Mouse (Mus musculus): ENCODE data around the gene Urgcp.

The Urgcp gene

DNA sequence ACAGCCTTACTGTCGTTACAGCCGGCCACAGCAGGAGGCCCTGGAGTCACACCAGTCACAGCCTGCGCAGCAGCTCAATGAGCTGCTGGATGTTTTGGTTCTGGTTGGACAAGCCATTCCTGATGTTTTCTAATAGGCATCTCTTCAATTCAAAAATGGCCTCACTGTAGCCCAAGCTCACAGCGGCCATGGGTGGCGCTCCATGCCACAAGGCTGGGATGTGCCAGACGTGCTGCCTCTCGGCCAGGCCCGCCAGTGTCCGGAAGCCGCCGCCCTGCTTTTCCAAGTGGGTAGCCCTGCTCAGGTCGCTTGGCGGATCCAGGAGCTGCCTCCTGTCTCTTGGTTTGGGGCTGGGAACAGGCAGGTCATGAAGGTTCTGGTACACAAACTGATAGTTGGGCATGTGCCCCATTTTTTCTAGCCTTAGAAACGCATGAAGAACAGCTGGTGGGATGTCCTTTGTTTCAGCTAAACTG is 46.5 kb downstream of the Urgcp start, which contains the start of gene Mrps24:
Gene Mrps24, minus strand, starts transcription at position 51 of the 476 bp plus-strand sequence.
- in situ Hi-C loops (cut with MboI, MseI), result no loop called here

DNA sequence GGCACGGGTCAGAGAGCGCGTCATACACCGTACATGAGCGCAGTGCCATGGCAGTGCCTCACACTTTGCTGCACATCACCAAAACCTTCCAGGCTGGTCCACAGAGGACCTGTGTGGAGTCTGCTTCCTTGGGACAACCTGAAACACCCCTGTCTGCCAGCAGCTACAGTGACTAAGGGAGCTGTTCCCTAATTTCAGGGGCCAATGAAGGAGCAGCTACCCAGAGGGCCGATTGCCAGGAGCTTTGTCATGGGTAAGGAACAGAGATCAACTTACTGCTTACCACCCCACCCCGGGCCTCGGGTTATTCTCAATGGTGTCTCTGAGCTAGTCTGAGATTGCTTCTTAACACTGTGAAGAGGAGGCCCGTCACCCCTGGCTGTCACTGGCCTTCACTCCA is 47.0 kb downstream of the Urgcp start:
- in situ Hi-C loops (cut with MboI, MseI), result no loop called here

DNA sequence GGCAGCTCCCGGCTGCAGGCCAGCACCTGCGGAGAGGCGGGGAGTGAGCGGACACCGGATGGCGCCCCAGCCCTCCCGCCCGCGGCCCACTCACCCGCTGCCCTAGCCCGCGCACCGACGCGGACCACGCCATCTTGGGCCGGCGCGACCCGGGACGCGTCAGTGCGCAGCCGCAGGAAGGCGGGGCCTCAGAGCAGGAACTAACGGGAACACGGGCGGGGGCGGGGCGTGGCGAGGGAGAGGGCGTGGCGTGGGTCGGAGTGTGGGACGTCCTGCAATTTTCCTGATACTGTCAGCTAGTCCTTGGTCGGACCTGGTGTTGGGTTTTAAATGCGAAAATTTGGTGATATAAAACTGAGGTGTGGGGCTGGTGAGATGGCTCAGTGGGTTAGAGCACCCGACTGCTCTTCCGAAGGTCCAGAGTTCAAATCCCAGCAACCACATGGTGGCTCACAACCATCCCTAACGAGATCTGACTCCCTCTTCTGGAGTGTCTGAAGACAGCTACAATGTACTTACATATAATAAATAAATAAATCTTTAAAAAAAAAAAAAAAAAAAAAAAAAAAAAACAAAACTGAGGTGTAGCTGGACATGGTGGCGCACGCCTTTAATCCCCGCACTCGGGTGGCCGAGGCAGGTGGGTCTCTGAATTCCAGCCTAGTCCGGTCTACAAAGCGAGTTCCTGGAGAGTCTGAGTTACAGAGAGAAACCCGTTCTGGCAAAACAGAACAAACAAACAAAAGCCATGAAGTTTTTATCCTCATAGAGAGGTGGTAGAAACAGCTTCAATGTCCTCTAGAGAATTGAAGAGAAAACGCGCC is 54.4 kb downstream of the Urgcp start:
- in situ Hi-C loops (cut with MboI, MseI), result no loop called here

DNA sequence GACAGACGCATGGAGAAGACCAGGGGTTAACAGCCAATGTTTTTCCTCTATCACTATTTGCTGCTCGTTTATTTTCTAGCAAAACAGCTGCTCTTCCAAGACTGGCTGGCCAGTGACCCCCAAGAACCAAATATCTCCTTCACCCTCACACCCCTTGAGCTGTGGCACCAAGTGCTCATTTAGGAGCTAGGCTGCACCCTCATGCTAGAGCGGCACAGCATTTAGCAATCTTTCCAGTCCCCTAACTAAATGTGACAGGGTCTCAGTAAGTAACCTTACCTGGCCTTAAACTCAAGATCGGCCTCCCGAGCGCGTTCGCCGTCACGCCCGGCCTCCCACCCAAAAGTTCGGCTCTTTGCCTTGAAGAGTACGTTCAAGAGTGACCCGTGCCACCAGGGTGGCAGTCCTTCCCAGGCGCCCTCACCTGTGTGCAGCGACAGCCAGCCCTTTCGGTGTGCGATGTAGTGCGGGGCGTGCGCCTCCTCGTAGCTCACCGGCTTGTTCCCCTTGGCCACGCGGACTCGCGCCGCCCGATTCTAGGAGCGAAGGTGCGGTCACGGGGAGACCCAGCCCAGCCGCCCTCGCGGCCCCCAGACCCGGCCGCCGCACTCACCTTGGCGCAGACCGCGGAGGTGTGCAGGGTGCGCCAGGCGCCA is 55.2 kb downstream of the Urgcp start:
- in situ Hi-C loops (cut with MboI, MseI), result no loop called here

DNA sequence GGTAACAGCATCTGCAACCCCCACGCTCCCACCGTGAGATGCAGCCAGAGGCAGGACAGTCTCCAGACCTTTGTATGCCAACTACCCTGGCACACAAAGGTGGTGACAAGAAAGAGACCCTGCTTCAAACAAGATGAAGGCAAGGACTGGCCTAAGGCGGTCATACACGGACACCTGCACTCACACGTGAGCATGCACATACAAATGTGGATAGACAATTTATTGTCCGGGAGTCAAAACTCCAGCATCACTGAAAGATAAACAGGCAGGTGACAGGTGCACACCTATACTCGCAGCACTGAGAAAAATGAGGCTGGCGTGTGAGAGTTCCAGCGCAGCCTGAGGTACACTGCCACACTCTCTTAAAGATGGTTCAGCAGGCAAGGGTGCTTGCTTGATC is 56.2 kb downstream of the Urgcp start:
- in situ Hi-C loops (cut with MboI, MseI), result no loop called here

DNA sequence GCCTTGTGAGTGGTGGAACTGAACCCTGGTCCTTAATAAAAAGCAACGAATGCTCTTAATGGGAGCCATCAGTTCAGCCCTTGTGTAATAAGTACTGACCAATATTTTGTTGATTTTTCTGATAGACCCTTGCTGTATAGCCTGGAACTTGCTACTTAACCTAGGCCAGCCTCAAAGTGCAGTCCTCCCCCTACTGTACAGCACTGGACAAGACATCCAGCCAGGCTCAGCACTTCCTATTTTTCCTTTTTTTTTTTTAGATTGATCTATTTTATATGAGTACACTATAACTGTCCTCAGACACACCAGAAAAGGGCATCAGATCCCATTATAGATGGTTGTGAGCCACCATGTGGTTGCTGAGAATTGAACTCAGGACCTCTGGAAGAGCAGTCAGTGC is 58.8 kb downstream of the Urgcp start:
- in situ Hi-C loops (cut with MboI, MseI), result no loop called here

DNA sequence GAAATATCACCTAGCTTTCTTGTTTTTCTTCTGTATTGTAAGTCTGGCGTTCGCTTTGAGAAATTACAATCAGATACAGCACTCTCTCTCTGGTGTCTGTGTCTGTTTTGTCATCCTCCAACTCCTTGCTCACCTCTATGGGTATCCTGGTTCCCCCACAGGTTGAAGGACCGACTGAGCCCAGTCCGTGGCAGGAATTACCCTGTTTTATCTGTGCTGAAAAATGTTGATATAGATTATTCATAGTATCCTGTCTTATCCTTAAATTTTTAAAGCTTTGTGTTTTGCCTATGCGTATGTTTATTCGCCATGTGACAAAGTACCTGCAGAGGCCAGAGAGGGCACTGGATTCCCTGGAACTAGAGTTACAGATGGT is 59.2 kb downstream of the Urgcp start:
- in situ Hi-C loops (cut with MboI, MseI), result no loop called here

DNA sequence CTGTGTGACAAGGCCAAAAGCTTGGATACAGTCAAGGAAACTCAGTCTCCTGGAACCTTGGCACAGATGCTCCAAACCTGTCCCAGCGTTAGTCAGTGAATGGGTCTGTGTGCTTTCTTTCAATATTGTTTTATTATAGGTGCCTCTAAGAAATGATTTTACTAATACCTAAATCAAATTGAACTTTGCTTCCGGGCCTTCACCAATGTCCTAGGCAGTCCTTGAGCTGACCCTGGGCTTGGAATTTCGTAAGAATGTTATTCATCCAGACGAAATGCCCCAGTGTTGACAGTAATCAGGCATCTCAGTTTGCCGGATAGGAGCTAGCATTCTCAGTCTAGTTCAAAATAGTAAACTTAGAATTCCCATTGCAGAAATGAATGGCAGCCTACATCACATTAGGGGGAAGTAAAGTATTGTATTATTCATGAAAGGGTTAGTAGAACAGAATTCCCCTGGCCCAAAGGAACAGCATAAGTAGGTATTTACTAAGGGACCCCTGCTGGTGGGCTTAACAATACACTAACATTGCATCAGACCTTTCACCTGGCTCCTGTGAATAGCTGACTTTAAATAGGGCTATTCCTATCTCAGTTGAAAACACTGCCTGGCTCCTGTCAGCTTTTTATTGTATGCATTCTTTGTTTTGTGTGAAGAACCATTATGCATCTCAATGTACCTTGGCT is 59.8 kb downstream of the Urgcp start:
- in situ Hi-C loops (cut with MboI, MseI), result no loop called here

DNA sequence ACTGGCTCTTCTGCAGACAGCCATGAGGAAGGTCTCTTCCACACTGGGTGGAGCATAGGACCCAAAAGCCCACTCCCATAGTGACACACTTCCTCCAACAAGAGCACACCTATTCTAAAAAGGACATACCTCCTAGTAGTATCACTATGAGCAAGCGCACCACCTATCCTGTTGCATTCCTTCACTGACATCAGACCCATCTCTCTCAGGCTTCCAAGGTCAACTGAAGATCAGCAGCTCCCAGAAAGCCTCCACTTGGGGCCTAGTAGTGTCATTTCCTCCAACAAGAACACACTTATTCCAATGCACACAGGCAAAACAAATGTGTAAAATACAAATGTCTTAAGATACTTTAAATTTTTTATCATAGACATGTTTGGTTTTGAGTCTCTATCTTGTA is 60.4 kb downstream of the Urgcp start:
- in situ Hi-C loops (cut with MboI, MseI), result no loop called here

DNA sequence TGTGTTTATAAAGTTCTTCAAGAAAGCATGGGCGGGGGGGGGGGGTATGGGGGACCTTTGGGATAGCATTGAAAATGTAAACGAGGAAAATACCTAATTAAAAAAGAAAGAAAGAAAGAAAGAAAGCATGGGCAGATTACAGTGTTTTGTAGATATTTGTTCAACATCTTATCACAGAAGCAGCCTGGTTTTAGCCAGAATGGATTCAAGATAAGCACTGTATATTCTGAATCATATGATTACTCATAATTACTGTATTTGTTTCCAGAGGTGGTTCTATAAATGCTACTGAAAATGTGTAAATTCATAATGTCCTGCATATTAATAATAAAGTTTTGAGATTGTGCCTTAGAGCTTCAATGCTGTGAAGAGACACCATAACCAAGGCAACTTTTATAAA is 60.9 kb downstream of the Urgcp start:
- in situ Hi-C loops (cut with MboI, MseI), result no loop called here

DNA sequence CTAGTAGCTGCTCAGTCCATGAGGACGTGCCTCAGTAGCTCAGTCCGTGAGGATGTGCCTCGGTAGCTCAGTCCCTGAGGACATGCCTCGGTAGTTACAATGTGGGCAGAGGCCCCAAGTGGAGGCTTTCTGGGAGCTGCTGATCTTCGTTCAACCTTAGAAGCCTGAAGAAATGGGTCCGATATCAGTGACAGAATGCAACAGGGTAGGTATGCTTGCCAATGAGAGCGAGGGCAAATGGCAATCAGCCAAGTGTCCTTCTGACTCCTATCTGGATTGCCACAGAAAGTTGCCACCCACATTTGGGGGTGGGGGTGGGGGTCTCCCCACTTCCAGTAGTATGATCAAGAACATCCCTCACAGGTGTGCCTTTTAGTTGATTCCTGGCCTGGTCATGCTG is 61.4 kb downstream of the Urgcp start:
- in situ Hi-C loops (cut with MboI, MseI), result no loop called here

DNA sequence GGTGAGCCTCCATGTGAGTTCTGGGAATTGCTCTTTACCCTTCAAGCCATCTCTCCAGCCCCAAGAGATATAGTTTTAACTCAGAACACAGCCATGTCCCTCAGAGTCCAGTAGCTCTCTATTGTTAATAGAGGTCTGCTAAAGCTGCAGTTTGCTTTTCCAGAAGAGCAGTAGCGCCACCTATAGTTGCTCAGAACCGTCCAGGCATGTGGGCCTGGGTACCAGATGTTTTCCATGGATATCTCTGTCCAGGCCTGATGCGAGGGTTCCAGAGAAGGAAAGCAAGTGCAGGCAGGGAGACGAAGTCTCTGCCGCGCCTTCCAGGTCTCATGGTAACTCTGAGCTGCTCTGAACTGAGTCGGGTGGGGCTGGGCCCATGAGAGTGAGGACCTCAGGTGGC is 70.4 kb downstream of the Urgcp start:
- in situ Hi-C loops (cut with MboI, MseI), result no loop called here

DNA sequence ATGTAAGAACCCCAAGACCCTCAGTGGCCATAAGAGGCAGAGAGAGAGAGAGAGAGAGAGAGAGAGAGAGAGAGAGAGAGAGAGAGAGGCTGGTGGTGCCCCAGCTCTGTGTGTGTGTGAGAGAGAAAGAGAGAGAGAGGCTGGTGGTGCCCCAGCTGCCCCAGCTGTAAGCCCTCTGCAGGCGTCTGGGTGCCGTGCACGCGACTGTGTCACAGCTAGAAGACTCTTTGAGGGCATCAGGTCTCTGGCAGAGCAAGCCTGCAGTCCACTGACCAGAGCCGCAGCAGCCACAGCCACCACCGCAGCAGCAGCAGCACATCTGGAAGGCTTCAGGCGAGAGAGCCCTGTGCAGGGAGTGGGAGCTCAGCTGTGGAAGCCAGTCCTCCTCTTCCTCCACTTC is 77.9 kb downstream of the Urgcp start:
- in situ Hi-C loops (cut with MboI, MseI), result no loop called here

DNA sequence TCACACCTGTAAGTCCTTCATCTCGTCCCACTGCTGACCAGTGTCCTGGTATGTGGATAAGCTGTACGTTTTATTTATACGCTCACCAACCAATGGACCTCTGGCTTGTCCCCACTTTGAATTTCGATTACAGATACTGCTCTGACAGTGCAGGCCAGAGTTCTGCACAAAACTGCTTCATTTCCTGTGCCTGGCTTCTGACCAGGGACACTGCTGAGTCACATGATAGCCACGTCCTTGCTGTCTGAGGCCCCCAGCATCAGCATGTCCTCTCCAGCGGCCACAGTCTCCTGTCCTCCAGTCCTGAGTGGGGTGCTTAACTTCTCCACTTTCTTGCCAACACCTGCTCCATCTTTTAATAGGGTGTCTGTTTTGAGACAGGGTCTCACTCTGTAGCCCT is 79.6 kb downstream of the Urgcp start:
- in situ Hi-C loops (cut with MboI, MseI), result no loop called here

Measured in T-helper 1 cell (primary cell).